Mouse (Mus musculus) retina, postnatal 1 day (tissue): ENCODE measurements around the gene Ankrd65.
A peak's percentile ranks its signal among the peaks of the same experiment; 100 is the strongest.
"Not testable (repeated sequence)": the region's sequence is repeated elsewhere in the genome, so short reads cannot be mapped to it uniquely, and the experiment has no call there.

Experiments
- DNase-seq: peaks from one replicate; pipeline ENCODE4 v3.0.0-alpha.2; 2012

The Ankrd65 gene

GRCm38 (mm10) chr4:155790021-155790489 is at the start of gene Ankrd65:
Gene Ankrd65 (plus strand): TSS chr4:155790439.
- no peak for DNase-seq

- not testable (repeated sequence) for DNase-seq
These were observed 49.6 kb upstream of the Ankrd65 start for GRCm38 (mm10) chr4:155740681-155741080.

- DNase-seq, result no peak
These were observed 47.6 kb upstream of the Ankrd65 start for GRCm38 (mm10) chr4:155742684-155743083.

GRCm38 (mm10) chr4:155744474-155744873 is 45.8 kb upstream of the Ankrd65 start:
- no peak for DNase-seq

- DNase-seq, result no peak
These were observed 45.1 kb upstream of the Ankrd65 start for GRCm38 (mm10) chr4:155745136-155745535.

- no peak for DNase-seq
These were observed 44.1 kb upstream of the Ankrd65 start for GRCm38 (mm10) chr4:155746036-155746548.

GRCm38 (mm10) chr4:155746575-155747490 is 43.4 kb upstream of the Ankrd65 start:
- no peak for DNase-seq

GRCm38 (mm10) chr4:155757011-155757410 is 33.2 kb upstream of the Ankrd65 start:
- no peak for DNase-seq

GRCm38 (mm10) chr4:155759862-155760612 is 30.2 kb upstream of the Ankrd65 start:
- peak; percentile 47 for DNase-seq

GRCm38 (mm10) chr4:155760613-155761355 is 29.5 kb upstream of the Ankrd65 start, which contains the start of gene Atad3a:
Gene Atad3a (minus strand): TSS chr4:155761093.
- peak; percentile 97 for DNase-seq

- DNase-seq, result no peak
These were observed 28.7 kb upstream of the Ankrd65 start for GRCm38 (mm10) chr4:155761356-155762099.

GRCm38 (mm10) chr4:155762357-155762756 is 27.9 kb upstream of the Ankrd65 start:
- DNase-seq, result no peak

GRCm38 (mm10) chr4:155769496-155769879 is 20.8 kb upstream of the Ankrd65 start:
- no peak for DNase-seq

- peak; percentile 90 for DNase-seq
These were observed 20.2 kb upstream of the Ankrd65 start for GRCm38 (mm10) chr4:155769880-155770512.

GRCm38 (mm10) chr4:155770626-155771025 is 19.6 kb upstream of the Ankrd65 start:
- no peak for DNase-seq

- DNase-seq, result no peak
These were observed 18.5 kb upstream of the Ankrd65 start for GRCm38 (mm10) chr4:155771706-155772105.

- no peak for DNase-seq
These were observed 17.5 kb upstream of the Ankrd65 start for GRCm38 (mm10) chr4:155772786-155773185.

GRCm38 (mm10) chr4:155773335-155774078 is 16.7 kb upstream of the Ankrd65 start:
- no peak for DNase-seq

GRCm38 (mm10) chr4:155774280-155774754 is 15.9 kb upstream of the Ankrd65 start, which contains the start of gene Vwa1:
Gene Vwa1 (minus strand): TSS chr4:155774698.
- DNase-seq, result peak; percentile 87
